28 mouse cellular contexts compared by ENCODE assay signal in genomic region chr7:98803181-98803580, GRCm38 (mm10). TPM values are rescaled to one million over a fixed set of nuclear protein-coding genes. Genes with fewer than 3 reads are reported as not detected.
A peak's percentile ranks its signal among the peaks of the same experiment; 100 is the strongest.
DNase-seq lines count a peak whose midpoint lies in the region; ATAC-seq and TF ChIP-seq lines count a peak whose summit lies in the region.
"Had no signal": no experiment of that assay in that cellular context is flagged by ENCODE, and none has a peak within 500 bp of the region (broad histone marks: within the 10 kb centered on the region; RNA-seq: fewer than 3 reads in every experiment).

No protein-coding gene starts in this region.

- H3K27me3 ChIP-seq in CH12.LX (replicated peaks) = peaks cover 2% of the 10 kb centered on the region
- H3K27me3 ChIP-seq in forebrain, embryonic 13.5 days = no peaks in the 10 kb centered on the region
- H3K27me3 ChIP-seq: heart, embryonic 13.5 days had no signal

- in situ Hi-C loops in CH12.LX (cut with MboI; ENCODE audit: low pct_ligation_motif_present, low pct_unique_long_range_greater_than_20kb, low sequenced_read_pairs) = no loop called here

- ATAC-seq in common myeloid progenitor, adult 5-6 weeks (replicated peaks; ENCODE audit: low read depth, poor library complexity, severe bottlenecking) = peak; percentile 45
- peak; percentile 46; the same call in 1 of the 2 replicates for ATAC-seq in megakaryocyte progenitor cell, adult 5-6 weeks (replicated peaks; ENCODE audit: poor library complexity)
- ATAC-seq in forebrain, embryonic 13.5 days = no peak
- ATAC-seq: CD4-positive, CD25-positive, alpha-beta regulatory T cell, adult 4 months; forebrain, embryonic 14.5 days; forebrain, postnatal 0 days; hindbrain, postnatal 0 days; inflammation-experienced regulatory T-cells, adult 6 months had no signal

- no peak for TF ChIP-seq POLR2A in CH12.LX (IDR thresholded peaks at IDR 0.05; ENCODE audit: low read depth, low read length)

- H3K4me3 ChIP-seq in CH12.LX (replicated peaks in 1 of 3; ENCODE audit: low read depth in 2 of 3, low read length in 2 of 3, poor library complexity in 1 of 3) = no peak overlapping the region
- no peak overlapping the region for H3K4me3 ChIP-seq in forebrain, embryonic 13.5 days
- H3K4me3 ChIP-seq: forebrain, embryonic 10.5 days; gastrocnemius, adult 2 months; heart, adult 2 months; heart, embryonic 10.5 days; heart, embryonic 13.5 days had no signal

- no peak overlapping the region for H3K27ac ChIP-seq in CH12.LX (ENCODE audit: insufficient read depth, low read depth)
- H3K27ac ChIP-seq in forebrain, embryonic 13.5 days = no peak overlapping the region
- H3K27ac ChIP-seq: forebrain, embryonic 10.5 days; gastrocnemius, adult 2 months; heart, adult 2 months; heart, embryonic 10.5 days; heart, embryonic 13.5 days; hindbrain, embryonic 14.5 days; hindbrain, postnatal 0 days had no signal

- dilution Hi-C loops in CH12.LX (cut with MboI; ENCODE audit: extremely low pct_ligation_motif_present, extremely low pct_unique_long_range_greater_than_20kb, low sequenced_read_pairs) = no loop called here

- peaks cover 25 to 57% of the 10 kb centered on the region in 2 experiments for H3K4me1 ChIP-seq in CH12.LX (ENCODE audit: control insufficient read depth in 1 of 2, insufficient read depth in 2 of 2)
- H3K4me1 ChIP-seq in forebrain, embryonic 13.5 days = no peaks in the 10 kb centered on the region

- H3K79me2 ChIP-seq in CH12.LX (replicated peaks; ENCODE audit: control insufficient read depth, extremely low read depth, insufficient read depth, poor library complexity, severe bottlenecking) = no peaks in the 10 kb centered on the region

- 87% methylated on average over 9 of the region's 9 CpGs for WGBS in forebrain, embryonic 13.5 days

- no peak for TF ChIP-seq RAD21 in CH12.LX (IDR thresholded peaks at IDR 0.05; ENCODE audit: low read depth, low read length)

- H3K4me2 ChIP-seq in CH12.LX (ENCODE audit: insufficient read depth, low read depth, poor library complexity, severe bottlenecking) = no peak overlapping the region
- no peak overlapping the region for H3K4me2 ChIP-seq in forebrain, embryonic 13.5 days
- H3K4me2 ChIP-seq: heart, embryonic 13.5 days; hindbrain, embryonic 14.5 days had no signal

- H3K36me3 ChIP-seq in CH12.LX (replicated peaks in 1 of 2; ENCODE audit: control insufficient read depth in 1 of 2, insufficient read depth in 1 of 2, low read length in 1 of 2) = no peaks in the 10 kb centered on the region
- H3K36me3 ChIP-seq in forebrain, embryonic 13.5 days (ENCODE audit: poor library complexity, severe bottlenecking) = no peaks in the 10 kb centered on the region
- H3K36me3 ChIP-seq: forebrain, embryonic 10.5 days; heart, embryonic 10.5 days; heart, embryonic 13.5 days had no signal

- no peak for TF ChIP-seq EP300 in CH12.LX (IDR thresholded peaks at IDR 0.05; ENCODE audit: low read length)

- H3K9ac ChIP-seq in CH12.LX (ENCODE audit: insufficient read depth, low read depth) = no peak overlapping the region
- H3K9ac ChIP-seq in forebrain, embryonic 13.5 days = no peak overlapping the region
- H3K9ac ChIP-seq: forebrain, postnatal 0 days; heart, embryonic 13.5 days; hindbrain, embryonic 14.5 days had no signal

- H3K9me3 ChIP-seq in CH12.LX (replicated peaks; ENCODE audit: low read length) = no peaks in the 10 kb centered on the region
- H3K9me3 ChIP-seq in forebrain, embryonic 13.5 days (replicated peaks) = peaks cover 5% of the 10 kb centered on the region; the same call in 1 of the 2 replicates
- H3K9me3 ChIP-seq: forebrain, embryonic 10.5 days; heart, embryonic 10.5 days; heart, embryonic 13.5 days had no signal

- no peak for TF ChIP-seq CTCF in CH12.LX (conservative IDR thresholded peaks at IDR 0.05 in 1 of 2, IDR thresholded peaks at IDR 0.05 in 1 of 2; ENCODE audit: low read depth in 2 of 2, low read length in 2 of 2)

- DNase-seq in 416B (ENCODE audit: low read depth) = peak; percentile 11
- DNase-seq in CH12.LX (ENCODE audit: extremely low read depth) = no peak
- no peak for DNase-seq in right cerebral cortex, adult 18-20 months
- DNase-seq in right cerebral cortex, postnatal 14 days = no peak
- DNase-seq in adrenal gland, postnatal 4 days (ENCODE audit: low spot score in 2 of 2) = no peak
- DNase-seq: adrenal gland, adult 2 months; adrenal gland, postnatal 14 days; cerebellum, adult 11-12 months; cerebellum, adult 8-10 months; cerebellum, postnatal 10 days; cerebellum, postnatal 36 days; forebrain, postnatal 0 days; gastrocnemius, adult 2 months; gastrocnemius, postnatal 14 days; heart, adult 2 months; heart, postnatal 14 days; heart, postnatal 4 days had no signal

TF ChIP-seq in CH12.LX, 34 proteins besides CTCF, POLR2A, EP300 and RAD21:
- TF ChIP-seq SMC3 (IDR thresholded peaks at IDR 0.05; ENCODE audit: low read depth, low read length) (no peak), ELF1 (IDR thresholded peaks at IDR 0.05; ENCODE audit: low read depth, low read length) (peak; percentile 38; the same call in 1 of the 2 replicates), BHLHE40 (IDR thresholded peaks at IDR 0.05; ENCODE audit: low read depth, low read length) (peak; percentile 52; the same call in 1 of the 2 replicates)

RNA-seq across cellular contexts. Expression of gene Wnt11, which starts 31.7 kb away (rescaled TPM):
- total RNA-seq in CH12.LX (2012; rRNA removed) (0.21 TPM in 1 of 2 replicates, not detected in the other), CH12.LX (2014; rRNA removed) (not detected in 2 replicates)
- polyA plus RNA-seq in CH12.LX (2012; ENCODE audit: insufficient read length, low read depth) = not detected in 2 replicates
- total RNA-seq in common myeloid progenitor, adult 5-6 weeks (2017) = not detected in 2 replicates
- total RNA-seq in megakaryocyte progenitor cell, adult 5-6 weeks (2015) = not detected in 2 replicates
- total RNA-seq in megakaryocyte progenitor cell, adult 5-6 weeks (2017) = not detected in 2 replicates
- 0.19 and 0.23 TPM in 2 replicates for polyA plus RNA-seq in forebrain, embryonic 13.5 days (2015; fragmentation: Nextera tagmentation; extraction: Ambion mirVana)
- 1 to 10 TPM; 4.2 to 5.3 TPM for total RNA-seq in adrenal gland, postnatal 4 days (2021)
- polyA plus RNA-seq: CD4-positive, CD25-positive, alpha-beta regulatory T cell, adult 4 months; inflammation-experienced regulatory T-cells, adult 6 months had no signal
